Mouse (Mus musculus) heart, embryonic 11.5 days (tissue): ENCODE measurements around the gene Nisch. TPM values are rescaled to one million over a fixed set of nuclear protein-coding genes. Genes with fewer than 3 reads are reported as not detected.

Experiments
- ATAC-seq: fragments of 200-750 bp; cut with Nextera tagmentation; replicated peaks from 2 replicates; pipeline ENCODE4 v1.8.0; 2017; ENCODE audit warnings: moderate library complexity; ENCODE audit not compliant: insufficient number of reproducible peaks, low FRiP score, low TSS enrichment
- H3K27ac ChIP-seq: fragments of 300-500 bp; sonication (generic); 2 replicates; pipeline ENCODE4 v1.5.1; 2014; ENCODE audit warnings: mild to moderate bottlenecking, low read depth, low read length
- H3K27me3 ChIP-seq: fragments of 300-500 bp; sonication (generic); 2 replicates; pipeline ENCODE4 v1.6.1; 2014; ENCODE audit warnings: mild to moderate bottlenecking, low read length, mixed read lengths; ENCODE audit not compliant: control insufficient read depth, insufficient read depth
- H3K36me3 ChIP-seq: fragments of 300-500 bp; sonication (generic); 2 replicates; pipeline ENCODE4 v1.6.1; 2014; ENCODE audit warnings: mild to moderate bottlenecking, low read length, moderate library complexity, mixed read lengths; ENCODE audit not compliant: control insufficient read depth, insufficient read depth
- H3K4me1 ChIP-seq: fragments of 300-500 bp; sonication (generic); 2 replicates; pipeline ENCODE4 v1.6.1; 2014; ENCODE audit warnings: low read length; ENCODE audit not compliant: control insufficient read depth, insufficient read depth
- H3K4me2 ChIP-seq: fragments of 300-500 bp; sonication (generic); 2 replicates; pipeline ENCODE4 v1.6.1; 2014; ENCODE audit warnings: mild to moderate bottlenecking, moderate library complexity
- H3K4me3 ChIP-seq: fragments of 300-500 bp; sonication (generic); 2 replicates; pipeline ENCODE4 v1.5.1; 2014; ENCODE audit warnings: low read depth, low read length
- H3K9ac ChIP-seq: fragments of 300-500 bp; sonication (generic); 2 replicates; pipeline ENCODE4 v1.6.1; 2014; ENCODE audit warnings: mild to moderate bottlenecking, low read depth, low read length, moderate library complexity
- H3K9me3 ChIP-seq: fragments of 300-500 bp; sonication (generic); replicated peaks from 2 replicates; pipeline ENCODE4 v1.6.1; 2016; ENCODE audit warnings: low read length; ENCODE audit not compliant: control insufficient read depth
- WGBS: fragments of 180-500 bp; shearing (Covaris S2); extraction: QIAGEN DNeasy Blood & Tissue Kit; methylation state at CpG from one replicate; pipeline ENCODE4 v1.1.7; 2014; ENCODE audit not compliant: insufficient replicate concordance; 5-methylcytosine and 5-hydroxymethylcytosine counted together
- polyA plus RNA-seq: library from polyadenylated mRNA; unstranded; fragments of >200 nt; fragmentation: Nextera tagmentation; extraction: Ambion mirVana; gene quantifications from 2 replicates; pipeline ENCODE4 v1.2.1, GENCODE M21; 2014

The Nisch gene
- polyA plus RNA-seq, 1 experiment from 2014 or later: 286 TPM

- Histone ChIP-seq H3K27ac (peak overlapping the region; percentile 8; the same call in 1 of the 2 replicates), H3K9ac (no peak overlapping the region), H3K4me3 (no peak overlapping the region), H3K4me2 (no peak overlapping the region), H3K9me3 (no peaks in the 10 kb centered on the region), H3K36me3 (peaks cover 43% of the 10 kb centered on the region), H3K4me1 (peaks cover 17% of the 10 kb centered on the region), H3K27me3 (no peaks in the 10 kb centered on the region)
- WGBS: 61% methylated on average over 6 of the region's 6 CpGs
- ATAC-seq: no peak
These were observed 47.2 kb downstream of the Nisch start for GRCm38 (mm10) chr14:31169508-31169907.

- Histone ChIP-seq H3K27me3 (no peaks in the 10 kb centered on the region), H3K27ac (peak within 1 kb of the TSS; percentile 52), H3K9me3 (no peaks in the 10 kb centered on the region), H3K9ac (peak within 1 kb of the TSS; percentile 60), H3K4me3 (peak within 1 kb of the TSS; percentile 40), H3K4me2 (peak within 1 kb of the TSS; percentile 58), H3K4me1 (peaks cover 24% of the 10 kb centered on the region), H3K36me3 (peaks cover 33% of the 10 kb centered on the region)
- ATAC-seq: no peak; the same call in 1 of the 2 replicates
- 31% methylated on average over 10 of the region's 10 CpGs for WGBS
These were observed 48.3 kb downstream of the Nisch start, which contains the start of gene Stab1 for GRCm38 (mm10) chr14:31168425-31168824. Stab1 (minus strand) TSS chr14:31168641.

- no peak overlapping the region for H3K27ac ChIP-seq
- H3K9me3 ChIP-seq: no peaks in the 10 kb centered on the region
- H3K4me3 ChIP-seq: peak overlapping the region; percentile 40
- H3K36me3 ChIP-seq: peaks cover 17% of the 10 kb centered on the region
- ATAC-seq: no peak
- H3K9ac ChIP-seq: peak overlapping the region; percentile 29; the same call in 1 of the 2 replicates
- peaks cover 24% of the 10 kb centered on the region for H3K4me1 ChIP-seq
- peak overlapping the region; percentile 58 for H3K4me2 ChIP-seq
- H3K27me3 ChIP-seq: no peaks in the 10 kb centered on the region
- 56% methylated on average over 9 of the region's 9 CpGs for WGBS
These were observed 49.9 kb downstream of the Nisch start for GRCm38 (mm10) chr14:31166827-31167226.

GRCm38 (mm10) chr14:31165991-31166630, 50.6 kb downstream of the Nisch start:
- Histone ChIP-seq H3K9me3 (no peaks in the 10 kb centered on the region), H3K27me3 (no peaks in the 10 kb centered on the region), H3K36me3 (peaks cover 10% of the 10 kb centered on the region), H3K4me2 (peak overlapping the region; percentile 58), H3K4me1 (peaks cover 20% of the 10 kb centered on the region), H3K27ac (no peak overlapping the region), H3K9ac (no peak overlapping the region), H3K4me3 (peak overlapping the region; percentile 40; the same call in 1 of the 2 replicates)
- ATAC-seq: no peak
- WGBS: 47% methylated on average over 10 of the region's 10 CpGs

- Histone ChIP-seq H3K36me3 (peaks cover 4% of the 10 kb centered on the region; the same call in 1 of the 2 replicates), H3K4me1 (peaks cover 20% of the 10 kb centered on the region), H3K27me3 (no peaks in the 10 kb centered on the region), H3K4me2 (peak overlapping the region; percentile 58; the same call in 1 of the 2 replicates), H3K9me3 (no peaks in the 10 kb centered on the region), H3K4me3 (no peak overlapping the region), H3K27ac (no peak overlapping the region), H3K9ac (no peak overlapping the region)
- ATAC-seq: no peak
- 65% methylated on average over 7 of the region's 7 CpGs for WGBS
These were observed 51.3 kb downstream of the Nisch start for GRCm38 (mm10) chr14:31165458-31165857.

- ATAC-seq: no peak
- no peak overlapping the region for H3K4me3 ChIP-seq
- H3K4me2 ChIP-seq: no peak overlapping the region
- 63% methylated on average over 2 of the region's 2 CpGs for WGBS
- no peaks in the 10 kb centered on the region for H3K9me3 ChIP-seq
- no peaks in the 10 kb centered on the region for H3K27me3 ChIP-seq
- H3K27ac ChIP-seq: no peak overlapping the region
- no peaks in the 10 kb centered on the region for H3K36me3 ChIP-seq
- H3K4me1 ChIP-seq: peaks cover 20% of the 10 kb centered on the region
- no peak overlapping the region for H3K9ac ChIP-seq
These were observed 51.7 kb downstream of the Nisch start for GRCm38 (mm10) chr14:31165010-31165409.

- ATAC-seq: no peak
- no peak overlapping the region for H3K9ac ChIP-seq
- no peaks in the 10 kb centered on the region for H3K36me3 ChIP-seq
- no peak overlapping the region for H3K4me3 ChIP-seq
- H3K4me1 ChIP-seq: peaks cover 20% of the 10 kb centered on the region
- 35% methylated on average over 8 of the region's 8 CpGs for WGBS
- no peak overlapping the region for H3K27ac ChIP-seq
- H3K27me3 ChIP-seq: no peaks in the 10 kb centered on the region
- no peaks in the 10 kb centered on the region for H3K9me3 ChIP-seq
- H3K4me2 ChIP-seq: no peak overlapping the region
These were observed 52.7 kb downstream of the Nisch start for GRCm38 (mm10) chr14:31164067-31164466.

- Histone ChIP-seq H3K4me2 (no peak overlapping the region), H3K4me3 (no peak overlapping the region), H3K27ac (no peak overlapping the region), H3K27me3 (no peaks in the 10 kb centered on the region), H3K9me3 (no peaks in the 10 kb centered on the region), H3K36me3 (no peaks in the 10 kb centered on the region), H3K9ac (no peak overlapping the region), H3K4me1 (peaks cover 17% of the 10 kb centered on the region)
- no peak for ATAC-seq
- 81% methylated on average over 10 of the region's 10 CpGs for WGBS
These were observed 55.1 kb downstream of the Nisch start for GRCm38 (mm10) chr14:31161638-31162037.

GRCm38 (mm10) chr14:31161191-31161590, 55.6 kb downstream of the Nisch start:
- no peaks in the 10 kb centered on the region for H3K36me3 ChIP-seq
- H3K9me3 ChIP-seq: no peaks in the 10 kb centered on the region
- ATAC-seq: no peak
- H3K27ac ChIP-seq: no peak overlapping the region
- 87% methylated on average over 7 of the region's 7 CpGs for WGBS
- no peak overlapping the region for H3K4me2 ChIP-seq
- H3K27me3 ChIP-seq: no peaks in the 10 kb centered on the region
- no peak overlapping the region for H3K4me3 ChIP-seq
- H3K4me1 ChIP-seq: peaks cover 15% of the 10 kb centered on the region
- no peak overlapping the region for H3K9ac ChIP-seq
